Mouse (Mus musculus) intestine, postnatal 0 days (tissue): ENCODE data around the gene Tmem123. TPM values are rescaled to one million over a fixed set of nuclear protein-coding genes. Genes with fewer than 3 reads are reported as not detected.

ENCODE experiments used
- ATAC-seq: fragments of 200-750 bp; cut with Nextera tagmentation; 2 replicates; pipeline ENCODE4 v1.8.0; 2017; ENCODE audit warnings: mild to moderate bottlenecking, moderate TSS enrichment, moderate library complexity
- H3K27ac ChIP-seq: fragments of 300-500 bp; sonication (generic); 2 replicates; pipeline ENCODE4 v1.5.1; 2014; ENCODE audit warnings: mild to moderate bottlenecking, low read depth, low read length, moderate library complexity
- H3K27me3 ChIP-seq: fragments of 300-500 bp; sonication (generic); replicated peaks from 2 replicates; pipeline ENCODE4 v1.6.1; 2014; ENCODE audit warnings: low read length, mixed read lengths; ENCODE audit not compliant: control insufficient read depth, insufficient read depth
- H3K36me3 ChIP-seq: fragments of 300-500 bp; sonication (generic); 2 replicates; pipeline ENCODE4 v1.6.1; 2014; ENCODE audit warnings: mild to moderate bottlenecking, moderate library complexity; ENCODE audit not compliant: control insufficient read depth, insufficient read depth
- H3K4me1 ChIP-seq: fragments of 300-500 bp; sonication (generic); replicated peaks from 2 replicates; pipeline ENCODE4 v1.6.1; 2014; ENCODE audit warnings: antibody characterized with exemption, low read length, mixed read lengths; ENCODE audit not compliant: control insufficient read depth, insufficient read depth
- H3K4me2 ChIP-seq: fragments of 300-500 bp; sonication (generic); replicated peaks from 2 replicates; pipeline ENCODE4 v1.6.1; 2014; ENCODE audit warnings: low read depth, mild to moderate bottlenecking, moderate library complexity
- H3K4me3 ChIP-seq: fragments of 300-500 bp; sonication (generic); 2 replicates; pipeline ENCODE4 v1.5.1; 2014; ENCODE audit warnings: low read depth, low read length
- H3K9ac ChIP-seq: fragments of 300-500 bp; sonication (generic); 2 replicates; pipeline ENCODE4 v1.6.1; 2014; ENCODE audit warnings: mild to moderate bottlenecking, low read depth, low read length
- H3K9me3 ChIP-seq: fragments of 300-500 bp; sonication (generic); 2 replicates; pipeline ENCODE4 v1.6.1; 2016; ENCODE audit warnings: mixed run types; ENCODE audit not compliant: control insufficient read depth
- CTCF ChIP-seq: sonication (generic); IDR thresholded peaks from 2 replicates; pipeline ENCODE4 v1.5.1; 2016; ENCODE audit warnings: low read depth, mild to moderate bottlenecking, control low read depth, antibody characterized with exemption, moderate library complexity
- WGBS: fragments of 180-500 bp; shearing (Covaris S2); extraction: QIAGEN DNeasy Blood & Tissue Kit; methylation state at CpG from one replicate; pipeline ENCODE4 v1.1.7; 2014; 5-methylcytosine and 5-hydroxymethylcytosine counted together
- polyA plus RNA-seq: library from polyadenylated mRNA; unstranded; fragments of >200 nt; fragmentation: Nextera tagmentation; extraction: Ambion mirVana; gene quantifications from 2 replicates; pipeline ENCODE4 v1.2.1, GENCODE M21; 2015

The Tmem123 gene
- polyA plus RNA-seq, 1 experiment from 2014 or later, result 36.5 TPM

DNA sequence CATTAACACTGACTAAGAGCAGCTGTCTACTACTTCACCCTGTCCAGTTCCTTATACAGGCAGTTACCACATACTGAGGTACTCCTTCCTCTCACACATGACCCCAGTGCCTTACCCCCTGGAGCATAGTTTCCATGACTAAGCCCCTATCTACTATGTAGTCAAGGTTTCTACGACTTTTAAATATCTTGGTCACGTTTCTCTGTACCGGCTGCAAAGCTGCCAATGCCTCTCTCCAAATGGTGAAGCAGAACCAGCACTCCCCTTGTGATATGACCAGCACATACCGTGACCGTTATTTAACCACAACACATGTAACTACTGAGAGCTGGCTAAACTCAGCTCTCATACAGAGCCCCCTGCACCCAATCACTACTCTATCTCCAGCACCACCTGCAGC lies 61.1 kb downstream of the Tmem123 start:
- 91% methylated on average over 5 of the region's 5 CpGs for WGBS
- H3K4me2 ChIP-seq, result no peak overlapping the region
- no peak overlapping the region for H3K9ac ChIP-seq

GRCm38 (mm10) chr9:7828706-7829105 lies 64.9 kb downstream of the Tmem123 start:
- Histone ChIP-seq H3K9me3 (no peaks in the 10 kb centered on the region), H3K4me1 (no peaks in the 10 kb centered on the region; the same call in 1 of the 2 replicates), H3K36me3 (peaks cover 15% of the 10 kb centered on the region; the same call in 1 of the 2 replicates), H3K9ac (no peak overlapping the region), H3K4me3 (no peak overlapping the region), H3K4me2 (no peak overlapping the region), H3K27me3 (no peaks in the 10 kb centered on the region), H3K27ac (no peak overlapping the region)
- TF ChIP-seq CTCF, result no peak
- ATAC-seq, result no peak
- WGBS, result 87% methylated on average over 4 of the region's 4 CpGs

More for the DNA sequence above, 61.1 kb downstream of the Tmem123 start:
- H3K9me3 ChIP-seq, result no peaks in the 10 kb centered on the region
- H3K36me3 ChIP-seq, result peaks cover 22% of the 10 kb centered on the region
- H3K27me3 ChIP-seq, result no peaks in the 10 kb centered on the region
- H3K4me1 ChIP-seq, result no peaks in the 10 kb centered on the region
- H3K27ac ChIP-seq, result no peak overlapping the region
- no peak overlapping the region for H3K4me3 ChIP-seq
- no peak for TF ChIP-seq CTCF
- ATAC-seq, result no peak

DNA sequence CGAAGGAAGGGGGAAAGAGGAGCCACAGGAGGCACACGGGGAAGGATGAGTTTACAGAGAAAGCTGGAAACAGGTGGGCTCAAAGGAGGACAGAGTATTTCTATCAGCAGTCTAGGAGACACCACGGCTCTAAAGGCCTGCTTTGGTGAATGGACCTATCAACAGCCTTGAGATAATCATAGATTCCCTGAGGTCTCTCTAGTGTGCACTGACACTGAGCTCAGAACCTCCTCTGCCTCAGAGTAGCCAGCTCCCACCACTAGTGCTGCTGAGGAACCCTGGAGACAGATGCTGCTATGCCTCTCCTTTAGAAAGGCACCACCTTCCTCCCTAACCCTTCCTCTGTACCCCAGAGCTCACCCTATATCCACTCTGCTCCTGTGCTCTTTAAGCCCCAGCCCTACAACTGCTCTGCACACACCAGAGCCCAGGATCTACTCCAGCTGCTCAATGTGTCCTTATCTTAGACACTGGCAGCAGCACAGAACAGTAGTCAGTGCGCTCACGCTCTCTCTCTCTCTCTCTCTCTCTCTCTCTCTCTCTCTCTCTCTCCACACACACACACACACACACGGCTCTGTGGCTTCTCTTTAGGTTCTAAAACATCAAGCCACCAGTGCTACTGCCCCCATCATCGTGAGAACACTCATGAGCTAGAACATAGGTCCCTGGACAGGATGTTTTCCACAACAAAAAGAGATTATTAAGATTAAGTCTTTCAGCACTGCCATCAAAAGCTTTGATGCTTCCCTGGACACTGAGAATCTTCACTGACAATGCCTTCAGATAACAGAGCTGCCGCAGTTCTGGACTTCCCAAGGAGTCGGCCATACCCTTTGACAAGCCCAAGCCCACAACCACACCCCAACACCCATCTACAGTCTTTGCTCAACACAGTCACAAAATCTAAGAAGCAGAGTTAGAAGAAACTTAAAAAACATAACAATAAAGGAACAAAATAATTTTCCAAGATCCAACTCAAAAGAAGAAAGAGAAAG lies 66.0 kb downstream of the Tmem123 start:
- Histone ChIP-seq H3K27me3 (no peaks in the 10 kb centered on the region), H3K9ac (no peak overlapping the region), H3K9me3 (no peaks in the 10 kb centered on the region), H3K36me3 (peaks cover 16% of the 10 kb centered on the region; the same call in 1 of the 2 replicates), H3K4me2 (no peak overlapping the region), H3K27ac (no peak overlapping the region), H3K4me1 (no peaks in the 10 kb centered on the region; the same call in 1 of the 2 replicates), H3K4me3 (no peak overlapping the region)
- ATAC-seq, result no peak; the same call in 1 of the 2 replicates
- WGBS, result 77% methylated on average over 9 of the region's 9 CpGs
- TF ChIP-seq CTCF, result no peak

DNA sequence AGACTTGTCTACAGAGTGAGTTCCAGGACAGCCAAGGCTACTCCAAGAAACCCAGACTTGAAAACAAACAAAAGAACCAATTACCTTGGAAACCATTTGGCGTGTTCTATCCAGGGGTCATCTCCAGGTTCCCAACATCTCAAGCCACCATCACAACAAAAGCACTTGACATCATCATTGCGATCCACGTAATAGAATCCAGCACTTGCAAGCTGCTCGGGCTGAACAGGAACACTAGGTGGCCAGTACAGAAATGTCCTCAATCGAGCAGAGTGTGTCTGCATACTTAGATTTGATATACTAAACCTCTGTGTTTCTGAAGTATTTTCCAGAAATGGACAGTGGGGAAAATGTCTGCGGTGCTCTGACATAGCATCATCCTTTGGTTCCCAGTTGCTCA lies 69.6 kb downstream of the Tmem123 start:
- WGBS, result 82% methylated on average over 6 of the region's 6 CpGs
- H3K27ac ChIP-seq, result no peak overlapping the region
- TF ChIP-seq CTCF, result peak; percentile 16; the same call in 1 of the 2 replicates
- no peaks in the 10 kb centered on the region; the same call in 1 of the 2 replicates for H3K4me1 ChIP-seq
- H3K36me3 ChIP-seq, result peaks cover 11% of the 10 kb centered on the region; the same call in 1 of the 2 replicates
- no peak overlapping the region for H3K4me3 ChIP-seq
- ATAC-seq, result no peak
- no peaks in the 10 kb centered on the region for H3K27me3 ChIP-seq
- no peak overlapping the region for H3K9ac ChIP-seq
- no peaks in the 10 kb centered on the region for H3K9me3 ChIP-seq
- 0 out of 2 replicates have a peak overlapping the region, but pooled peaks have one; percentile 18 for H3K4me2 ChIP-seq

DNA sequence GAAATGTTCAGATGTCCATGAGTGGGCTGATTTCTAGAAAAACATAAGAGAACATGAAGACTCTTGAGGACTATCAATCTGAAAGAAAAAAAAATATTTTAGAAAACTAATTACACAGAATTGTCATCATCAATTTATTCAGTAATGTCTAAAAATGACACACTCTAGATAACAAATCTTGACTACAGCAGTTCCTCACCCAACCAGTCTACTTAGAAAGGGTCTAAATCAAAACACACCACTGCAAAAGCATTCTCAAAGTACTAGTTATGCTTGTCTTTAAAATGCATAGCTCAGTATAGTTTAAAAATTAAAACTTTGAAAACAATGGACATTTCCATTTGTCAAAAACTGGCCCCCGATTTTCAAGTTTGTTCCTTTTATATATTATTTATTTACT lies 71.5 kb downstream of the Tmem123 start:
- H3K9me3 ChIP-seq, result no peaks in the 10 kb centered on the region
- WGBS, result 76% methylated on average over 1 of the region's 1 CpGs
- H3K9ac ChIP-seq, result no peak overlapping the region
- ATAC-seq, result no peak
- H3K4me1 ChIP-seq, result no peaks in the 10 kb centered on the region; the same call in 1 of the 2 replicates
- H3K27ac ChIP-seq, result no peak overlapping the region
- peaks cover 11% of the 10 kb centered on the region; the same call in 1 of the 2 replicates for H3K36me3 ChIP-seq
- no peaks in the 10 kb centered on the region for H3K27me3 ChIP-seq
- no peak overlapping the region for H3K4me2 ChIP-seq
- TF ChIP-seq CTCF, result no peak
- H3K4me3 ChIP-seq, result no peak overlapping the region; the same call in 1 of the 2 replicates

- WGBS, result under 1% methylated on average over 16 of the region's 16 CpGs
- H3K36me3 ChIP-seq, result peaks cover 11% of the 10 kb centered on the region; the same call in 1 of the 2 replicates
- peak overlapping the region; percentile 92 for H3K27ac ChIP-seq
- no peaks in the 10 kb centered on the region for H3K9me3 ChIP-seq
- ATAC-seq, result no peak; the same call in 1 of the 2 replicates
- no peaks in the 10 kb centered on the region; the same call in 1 of the 2 replicates for H3K4me1 ChIP-seq
- H3K27me3 ChIP-seq, result no peaks in the 10 kb centered on the region
- peak overlapping the region; percentile 67 for H3K4me2 ChIP-seq
- peak overlapping the region; percentile 83 for H3K9ac ChIP-seq
- TF ChIP-seq CTCF, result no peak
- H3K4me3 ChIP-seq, result peak overlapping the region; percentile 73
These were observed 72.5 kb downstream of the Tmem123 start for GRCm38 (mm10) chr9:7836331-7836730.
